Mouse (Mus musculus): ENCODE results near the gene Best3.

Gene Best3

DNA sequence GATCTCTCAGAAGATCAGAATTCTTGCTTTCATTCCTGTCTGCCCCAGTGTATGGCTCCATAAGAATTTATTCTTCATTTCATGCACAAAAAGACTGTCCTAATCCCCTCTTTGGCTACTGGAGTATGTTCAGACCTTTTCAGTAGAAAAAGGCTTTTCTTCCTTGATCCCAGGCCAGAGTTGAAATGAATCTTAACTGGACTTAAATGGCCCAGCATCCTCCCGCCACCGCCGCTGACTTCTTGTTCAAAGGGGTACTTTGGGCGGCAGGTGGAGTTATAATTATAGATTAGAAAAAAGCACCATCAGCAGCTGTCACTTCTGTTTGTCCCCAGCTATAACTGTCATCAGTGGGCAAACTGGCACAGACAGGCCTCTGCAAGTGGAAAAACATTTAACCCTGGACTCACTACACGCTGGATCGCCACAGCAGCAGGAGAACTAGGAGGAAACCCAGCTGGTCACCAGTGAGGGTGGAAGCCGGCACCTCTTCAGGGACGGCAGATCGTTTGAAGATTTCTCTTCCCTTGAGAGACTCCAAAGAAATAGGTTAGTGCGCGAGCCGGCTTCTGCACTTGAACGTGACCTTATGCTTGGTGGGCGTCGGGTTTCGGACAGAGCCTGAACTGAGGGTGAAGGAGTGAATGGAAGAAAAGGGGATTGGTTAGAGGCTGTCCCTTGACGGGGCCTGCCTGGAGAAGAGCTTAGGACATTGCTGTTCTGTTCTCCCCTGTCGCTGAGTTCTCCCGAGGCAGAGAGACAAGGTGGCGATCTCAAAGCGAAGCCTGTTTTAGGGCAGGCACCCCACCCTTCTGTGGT is at the start of gene Best3:
TSS of gene Best3 (plus strand) at position 51 of the 819 bp plus-strand sequence.
- DNase-seq (ENCODE audit: low spot score in 2 of 2): no peak

DNA sequence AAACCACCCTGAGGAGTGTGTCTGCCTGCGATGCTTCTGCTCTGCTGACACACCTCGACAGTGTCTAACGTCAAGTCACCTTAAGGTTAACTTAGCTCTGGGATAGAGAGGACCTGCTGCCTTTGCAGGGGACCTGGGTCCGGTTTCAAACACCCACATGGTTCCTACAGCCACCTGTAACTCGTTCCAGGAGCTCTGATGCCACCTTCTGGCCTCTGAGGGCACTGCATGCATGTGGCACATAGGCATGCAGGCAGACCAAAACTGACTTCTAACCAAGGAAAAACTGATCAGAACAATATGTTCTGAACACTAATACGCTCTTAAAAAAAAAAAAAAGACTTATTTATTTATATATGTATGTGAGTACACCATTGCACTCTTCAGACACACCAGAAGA is 43.1 kb upstream of the Best3 start:
- DNase-seq (ENCODE audit: low spot score in 2 of 2): no peak

DNA sequence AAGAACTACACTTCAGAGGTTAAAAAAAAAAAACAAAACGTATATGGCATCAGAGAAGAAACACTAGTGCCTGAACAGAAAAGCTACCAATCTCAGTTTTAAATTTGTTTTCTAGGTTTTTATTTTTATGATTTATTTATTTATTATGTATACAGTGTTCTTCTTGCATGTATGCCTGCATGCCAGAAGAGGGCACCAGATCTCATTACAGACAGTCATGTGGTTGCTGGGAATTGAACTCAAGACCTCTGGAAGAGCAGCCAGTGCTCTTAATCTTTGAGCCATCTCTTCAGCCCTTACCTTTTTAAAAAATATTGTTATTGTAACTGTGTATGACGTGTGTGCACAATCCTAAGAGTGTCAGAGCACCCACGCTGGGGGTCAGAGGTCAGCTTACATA is 42.0 kb upstream of the Best3 start:
- no peak for DNase-seq (ENCODE audit: low spot score in 2 of 2)

GRCm38 (mm10) chr10:116944940-116945339 is 41.2 kb upstream of the Best3 start:
- no peak for DNase-seq (ENCODE audit: low spot score in 2 of 2)

DNA sequence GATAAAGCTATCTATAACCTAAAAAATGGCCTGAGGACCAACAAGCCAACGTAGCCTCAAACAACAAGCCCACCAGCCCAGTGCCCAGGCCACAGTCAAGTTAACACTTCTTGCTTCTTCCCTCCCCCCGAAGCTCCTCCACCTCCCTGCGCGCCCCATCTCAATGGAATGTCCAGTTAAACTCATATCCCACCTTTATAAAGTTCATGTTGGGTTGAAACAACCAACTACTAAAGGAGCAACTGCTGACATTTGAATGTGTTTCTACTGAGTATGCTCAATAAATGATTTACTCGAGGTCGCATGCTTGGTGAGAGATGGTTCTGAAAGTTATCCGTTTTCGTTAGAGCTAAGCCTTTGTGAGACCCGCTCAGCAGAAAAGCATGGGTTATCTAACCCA is 37.7 kb upstream of the Best3 start:
- DNase-seq (ENCODE audit: low spot score in 2 of 2): no peak

DNA sequence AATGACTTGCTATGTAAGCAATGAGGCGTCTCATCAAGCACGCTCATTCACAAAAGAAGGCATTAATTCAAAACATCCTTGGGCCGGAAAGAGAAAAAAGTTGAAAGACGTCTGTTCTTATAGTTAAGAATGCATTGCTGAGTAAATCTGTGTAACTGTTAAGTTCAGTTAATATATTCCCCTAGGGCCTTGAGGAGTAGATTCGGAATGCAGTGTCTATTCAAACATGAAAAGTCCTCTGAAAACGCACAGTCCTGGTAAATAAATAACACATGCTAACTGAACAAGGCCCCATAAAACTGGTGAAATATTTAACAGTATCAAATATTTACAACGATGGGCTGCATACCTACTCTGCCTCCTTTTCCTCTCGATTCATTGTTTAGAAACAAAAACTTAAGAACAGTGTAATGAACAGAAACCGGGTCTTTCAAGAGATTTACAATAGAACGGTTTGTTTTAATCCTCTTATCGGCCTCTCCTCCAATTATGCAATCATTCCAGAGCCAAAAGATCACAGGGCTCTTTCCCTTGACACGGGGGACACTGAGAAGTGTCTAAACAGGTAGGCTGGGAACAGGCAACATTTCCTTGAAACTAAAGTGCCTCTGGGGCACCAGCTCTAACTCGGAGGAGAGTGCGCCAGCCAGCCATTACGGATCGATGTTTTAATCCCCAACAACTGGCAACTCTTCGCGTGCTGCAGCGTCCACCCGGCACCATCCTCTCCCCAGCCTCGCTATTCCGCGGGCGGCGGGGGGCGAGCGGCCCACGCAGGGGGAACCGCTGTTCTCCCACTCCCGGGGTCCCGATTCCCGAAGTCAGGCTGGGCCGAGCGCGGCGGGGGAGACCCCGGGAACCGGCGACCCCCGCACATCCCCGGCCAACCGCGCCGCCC is 36.8 kb upstream of the Best3 start:
- DNase-seq (ENCODE audit: low spot score in 2 of 2): no peak

DNA sequence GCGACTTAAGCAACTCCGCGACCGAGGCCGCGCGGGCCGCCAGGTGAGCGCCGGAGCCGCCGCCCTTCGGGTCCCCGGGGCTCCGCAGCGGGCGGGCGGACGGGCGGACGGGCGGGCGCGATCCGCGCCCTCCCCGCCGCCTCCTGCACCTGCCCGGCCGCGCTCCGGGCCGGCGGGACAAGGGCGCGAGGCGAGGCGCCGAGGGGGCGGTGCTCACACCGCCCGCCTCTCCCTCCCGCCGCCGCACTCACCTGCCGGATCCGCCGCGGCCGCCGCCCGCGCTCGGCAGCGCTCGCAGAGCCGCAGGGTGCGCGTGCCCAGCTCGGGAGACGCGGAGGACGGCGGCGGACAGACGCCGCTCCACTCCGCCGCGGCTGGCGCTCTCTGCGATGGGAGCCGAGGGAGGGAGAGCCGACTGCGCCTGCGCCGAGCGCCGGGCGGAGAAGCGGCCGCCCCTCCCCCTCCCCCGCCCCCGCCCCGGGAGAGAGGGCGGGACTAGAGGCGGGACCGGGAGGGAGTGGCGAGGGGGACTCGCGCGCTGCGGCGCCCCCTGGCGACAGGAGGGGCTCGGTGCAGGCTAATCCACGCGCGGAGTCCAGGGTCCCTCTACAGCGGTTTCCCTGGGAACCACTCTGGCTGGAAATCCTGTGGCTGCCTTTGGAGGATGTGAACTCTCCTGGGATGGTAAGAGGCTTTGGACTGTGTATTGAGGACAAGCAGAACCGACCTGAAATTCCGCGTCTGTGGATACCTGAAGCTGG is 35.9 kb upstream of the Best3 start, which contains the start of gene Rab3ip:
TSS of gene Rab3ip (minus strand) at position 761 of the 761 bp plus-strand sequence.
- peak; percentile 85 to 87 for DNase-seq (ENCODE audit: low spot score in 2 of 2)

DNA sequence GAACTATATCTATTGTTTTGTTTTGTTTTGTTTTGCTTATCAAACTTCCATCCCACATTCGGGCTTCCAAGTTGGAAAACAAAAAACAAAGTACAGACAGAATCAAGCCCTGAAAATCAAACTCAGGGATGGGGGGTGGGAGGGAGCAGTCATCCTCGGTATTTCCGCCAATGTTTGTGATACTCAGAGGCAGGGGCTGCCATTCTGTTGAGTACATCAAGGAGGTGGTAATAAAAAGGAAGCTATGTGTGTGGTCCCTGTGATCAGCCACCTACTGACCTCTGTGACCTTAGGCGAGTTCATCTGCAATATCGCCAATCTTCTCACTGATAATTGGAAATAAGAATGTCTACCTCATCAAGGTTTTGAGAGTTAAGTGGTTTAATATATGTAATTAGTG is 35.2 kb upstream of the Best3 start:
- no peak for DNase-seq (ENCODE audit: low spot score in 2 of 2)

DNA sequence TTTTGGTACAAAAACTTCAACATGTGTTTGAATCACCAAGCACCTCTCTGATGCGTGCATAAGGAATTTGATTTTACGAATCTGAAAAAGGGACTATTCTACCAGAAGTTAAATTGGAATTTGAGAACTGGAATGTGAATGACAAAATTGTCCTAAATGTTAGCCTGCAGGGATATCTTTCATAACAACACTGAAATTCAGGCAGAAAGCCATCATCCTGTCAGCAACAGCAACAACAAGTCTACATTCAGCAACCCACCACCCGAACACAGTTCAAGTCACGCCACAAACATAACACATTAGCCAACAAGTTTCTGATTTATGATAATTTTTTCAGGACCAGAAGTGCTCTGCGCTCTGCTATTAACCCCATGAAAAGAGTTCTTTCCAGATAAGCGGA is 30.9 kb upstream of the Best3 start:
- DNase-seq (ENCODE audit: low spot score in 2 of 2): no peak

- DNase-seq (ENCODE audit: low spot score in 2 of 2): no peak
Measured at GRCm38 (mm10) chr10:116956483-116957158, 29.5 kb upstream of the Best3 start.

GRCm38 (mm10) chr10:116957867-116958551 is 28.1 kb upstream of the Best3 start:
- DNase-seq (ENCODE audit: low spot score in 2 of 2): no peak

DNA sequence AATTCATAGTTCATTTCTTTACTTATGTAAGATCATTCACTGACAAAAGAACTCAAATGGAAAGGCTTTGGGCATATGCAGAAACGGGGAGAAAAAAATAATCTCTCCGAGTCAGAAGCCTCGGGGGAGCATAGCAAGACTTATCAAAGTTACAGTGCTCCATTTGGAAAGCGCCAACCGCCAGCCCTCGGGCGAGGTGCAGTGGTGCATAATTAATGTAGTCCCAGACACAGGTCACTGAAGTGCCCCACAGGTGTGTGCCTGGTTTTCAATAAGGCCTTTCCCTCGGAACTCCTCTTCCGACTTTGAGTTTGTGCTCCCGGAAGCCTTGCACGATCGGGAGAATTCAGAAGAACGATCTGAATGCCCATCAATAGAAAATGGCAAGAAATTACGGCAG is 24.0 kb upstream of the Best3 start:
- no peak for DNase-seq (ENCODE audit: low spot score in 2 of 2)

GRCm38 (mm10) chr10:116962803-116963202 is 23.3 kb upstream of the Best3 start:
- no peak for DNase-seq (ENCODE audit: low spot score in 2 of 2)

GRCm38 (mm10) chr10:116964084-116964483 is 22.0 kb upstream of the Best3 start:
- no peak for DNase-seq (ENCODE audit: low spot score in 2 of 2)

DNA sequence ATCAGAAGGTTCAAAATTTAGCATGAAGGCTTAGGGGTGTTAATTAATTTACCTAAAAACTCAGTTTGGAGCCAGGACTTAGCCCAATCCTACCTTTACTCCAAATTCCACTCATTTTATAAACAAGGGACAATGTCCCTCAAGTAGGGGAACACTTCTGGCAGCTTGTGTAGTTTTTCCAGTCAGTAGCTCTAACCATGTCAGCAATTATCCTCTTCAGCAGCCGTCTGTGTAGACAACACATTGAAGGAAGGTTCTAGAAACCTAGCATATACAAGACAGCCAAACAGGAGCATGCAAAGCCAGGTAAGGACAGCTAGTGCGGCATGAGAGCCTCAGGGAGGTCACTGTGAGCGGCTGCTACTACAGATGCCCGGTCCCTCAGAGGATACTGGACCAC is 21.5 kb upstream of the Best3 start:
- no peak for DNase-seq (ENCODE audit: low spot score in 2 of 2)

- DNase-seq (ENCODE audit: low spot score in 2 of 2): no peak
Measured at GRCm38 (mm10) chr10:116965297-116965696, 20.8 kb upstream of the Best3 start.

GRCm38 (mm10) chr10:116966065-116966464 is 20.0 kb upstream of the Best3 start:
- DNase-seq (ENCODE audit: low spot score in 2 of 2): no peak

DNA sequence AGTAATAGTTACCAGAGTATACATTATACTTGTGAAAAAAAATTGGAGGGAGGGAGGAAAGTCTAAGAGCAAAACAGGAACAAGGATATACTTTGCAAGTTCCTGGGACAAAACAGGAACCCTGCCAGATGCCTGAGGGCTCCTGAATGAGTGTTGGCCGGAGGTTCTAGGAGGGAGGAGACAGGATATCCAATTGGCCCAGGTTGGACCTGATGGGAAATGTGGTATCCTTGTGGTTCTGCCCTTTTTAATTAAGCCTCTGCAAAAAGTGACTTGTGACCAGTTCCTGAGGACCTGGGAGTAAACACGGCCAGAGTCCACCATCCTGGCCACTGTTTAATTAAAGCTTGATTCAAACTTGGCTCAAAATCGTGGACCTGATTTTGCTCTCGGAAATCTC is 17.4 kb upstream of the Best3 start:
- DNase-seq (ENCODE audit: low spot score in 2 of 2): no peak

DNA sequence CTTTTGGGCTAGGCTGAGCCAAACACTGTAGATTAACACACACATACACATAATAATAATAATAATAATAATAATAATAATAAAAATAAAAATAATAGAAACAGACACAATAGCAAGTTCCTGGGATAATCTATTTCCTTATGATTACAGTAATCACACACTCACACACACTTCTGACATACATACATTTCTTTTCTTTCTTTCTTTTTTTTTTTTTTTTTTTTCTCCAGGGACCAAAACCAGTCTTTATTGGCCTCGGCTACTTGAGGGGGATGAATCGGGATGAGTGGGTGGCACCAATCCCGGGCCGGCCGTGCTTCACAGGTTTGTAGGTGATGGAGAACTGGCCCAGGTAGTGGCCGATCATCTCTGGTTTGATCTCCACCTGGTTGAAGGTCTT is 13.6 kb upstream of the Best3 start, which contains the start of gene Gm10271:
TSS of gene Gm10271 (minus strand) at position 101 of the 400 bp plus-strand sequence.
- no peak for DNase-seq (ENCODE audit: low spot score in 2 of 2)

DNA sequence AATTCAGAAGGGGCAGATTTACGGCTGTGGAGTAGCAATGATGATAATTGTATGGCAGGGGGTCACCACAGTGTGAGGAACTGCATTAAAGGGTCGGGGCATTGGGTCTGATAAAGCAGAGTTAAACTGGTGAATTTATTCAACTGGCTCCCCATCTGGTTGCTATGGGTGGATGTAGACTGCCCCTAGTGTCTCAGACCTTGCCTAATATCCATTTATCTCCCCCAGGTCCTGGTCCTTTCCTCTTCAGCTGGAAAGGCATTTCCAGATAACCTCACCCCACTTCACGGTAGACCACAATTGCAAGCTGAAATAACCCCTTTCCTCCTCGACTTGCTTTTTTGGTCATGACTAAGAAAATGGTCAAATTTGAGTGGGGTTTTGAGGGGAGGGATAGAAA is 8.7 kb upstream of the Best3 start:
- DNase-seq (ENCODE audit: low spot score in 2 of 2): no peak

- DNase-seq (ENCODE audit: low spot score in 2 of 2): no peak
Measured at GRCm38 (mm10) chr10:116977858-116978257, 8.3 kb upstream of the Best3 start.
